Mouse (Mus musculus) ZHBTc4 (cell line): ENCODE results near the gene Adam23.
"Not testable (repeated sequence)": the region's sequence is repeated elsewhere in the genome, so short reads cannot be mapped to it uniquely, and the experiment has no call there.

ENCODE experiments used
- DNase-seq: peaks from one replicate; pipeline ENCODE4 v3.0.0-alpha.2; 2011; ENCODE audit warnings: low read depth, low spot score

The Adam23 gene

DNA sequence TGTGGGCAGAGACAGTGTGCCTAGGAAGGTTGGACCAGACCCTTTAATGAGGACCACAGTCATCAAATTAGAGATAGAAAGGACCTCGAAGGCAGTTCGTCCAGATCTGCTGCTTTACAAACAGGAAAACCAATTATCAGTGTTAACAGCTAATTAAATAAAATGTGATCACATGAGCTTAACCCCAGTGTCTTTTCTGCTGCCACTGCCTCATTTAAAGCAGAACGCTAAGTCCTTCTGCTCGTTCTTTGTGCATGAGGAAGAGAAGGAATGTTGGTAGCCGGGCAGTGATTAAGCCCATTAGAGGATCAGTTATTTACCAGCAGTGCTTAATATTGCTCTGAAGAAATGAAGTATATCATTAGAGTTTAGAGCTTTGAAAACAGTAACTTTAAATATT, 131.1 kb downstream of the Adam23 start:
- DNase-seq: no peak

DNA sequence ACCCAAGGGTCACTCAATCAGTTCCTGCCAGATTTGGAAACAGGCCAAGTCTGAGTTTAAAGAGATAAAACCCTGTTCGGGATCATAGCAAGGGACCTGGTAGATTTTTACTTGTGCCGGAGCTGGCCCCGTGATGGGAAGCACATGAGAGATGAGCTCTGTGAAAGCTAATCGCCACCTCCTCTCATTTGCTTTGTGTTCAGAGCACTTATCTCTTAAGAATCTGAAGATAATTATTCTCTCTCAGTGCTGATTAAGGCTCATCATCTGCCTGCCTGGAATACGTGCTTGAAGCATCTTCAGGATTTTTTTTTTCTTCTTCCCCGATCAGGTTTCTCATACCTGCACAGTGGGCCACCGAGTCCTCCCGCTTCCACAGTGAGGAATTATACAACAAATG, 133.5 kb downstream of the Adam23 start:
- no peak for DNase-seq

DNA sequence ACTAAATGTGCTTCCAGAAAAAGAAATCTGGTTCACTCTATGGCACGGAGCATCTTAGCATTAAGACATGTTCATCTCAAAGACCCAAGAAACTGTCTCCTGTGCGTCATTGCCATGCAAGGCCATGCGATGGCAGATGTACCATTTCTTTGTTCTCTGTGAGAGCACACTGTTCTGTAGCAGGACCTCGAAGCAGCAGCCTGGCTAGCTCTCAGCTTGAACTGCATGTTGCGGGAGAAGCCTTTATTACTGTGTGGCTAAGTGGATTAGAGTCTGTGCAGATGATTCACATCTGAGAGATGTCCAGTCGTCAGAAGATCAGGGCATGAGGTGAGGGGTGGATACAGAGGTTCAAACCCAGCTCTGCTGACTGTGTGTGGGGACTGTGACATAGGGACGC, 141.2 kb downstream of the Adam23 start:
- no peak for DNase-seq

DNA sequence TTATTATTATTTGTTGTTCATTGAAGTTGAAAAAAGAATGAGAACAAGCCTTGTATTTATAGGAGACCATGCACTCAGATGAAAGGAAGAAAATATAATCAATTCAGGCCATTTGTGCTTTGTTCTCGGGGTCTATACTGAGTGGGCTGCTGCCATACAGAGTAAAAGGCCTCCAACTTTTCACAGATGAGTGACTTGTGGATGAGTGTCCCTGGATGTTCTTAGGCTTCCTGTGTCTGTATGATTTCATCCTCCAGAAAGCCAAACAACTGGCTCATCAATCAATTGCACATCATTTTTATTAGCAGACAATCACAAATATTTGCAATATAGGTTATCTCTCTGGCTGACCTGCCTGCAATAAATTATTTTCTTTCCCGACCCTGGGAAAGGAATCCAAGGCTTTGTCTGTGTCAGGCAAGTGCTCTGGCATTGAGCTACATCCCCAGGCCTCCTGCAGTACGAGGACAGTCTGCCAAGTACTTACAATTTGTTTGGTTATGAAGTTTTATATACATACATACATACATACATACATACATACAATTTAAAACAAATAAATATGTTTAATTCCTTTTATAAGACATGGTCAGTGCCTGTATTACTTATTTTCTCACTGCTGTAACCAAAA, 158.3 kb downstream of the Adam23 start:
- no peak for DNase-seq

DNA sequence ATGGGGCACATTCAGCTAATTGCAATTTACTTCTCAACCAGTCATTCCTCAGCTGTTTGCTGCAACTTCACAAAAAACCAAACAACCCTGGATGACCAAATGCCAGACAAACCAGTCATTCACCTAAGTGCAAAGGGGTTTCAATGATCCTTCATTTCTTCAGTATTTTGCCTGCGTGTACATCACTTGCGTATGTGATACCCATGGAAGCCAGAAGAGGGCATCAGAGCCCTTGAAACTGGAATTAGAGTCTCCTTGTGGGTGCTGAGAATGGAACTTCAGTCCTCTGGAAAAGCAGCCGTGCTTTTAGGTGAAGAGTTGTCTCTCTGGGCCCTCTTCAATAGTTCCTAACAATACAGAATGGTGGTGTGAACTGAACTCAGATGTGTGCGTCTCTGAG, 163.9 kb downstream of the Adam23 start:
- peak; percentile 59 for DNase-seq

DNA sequence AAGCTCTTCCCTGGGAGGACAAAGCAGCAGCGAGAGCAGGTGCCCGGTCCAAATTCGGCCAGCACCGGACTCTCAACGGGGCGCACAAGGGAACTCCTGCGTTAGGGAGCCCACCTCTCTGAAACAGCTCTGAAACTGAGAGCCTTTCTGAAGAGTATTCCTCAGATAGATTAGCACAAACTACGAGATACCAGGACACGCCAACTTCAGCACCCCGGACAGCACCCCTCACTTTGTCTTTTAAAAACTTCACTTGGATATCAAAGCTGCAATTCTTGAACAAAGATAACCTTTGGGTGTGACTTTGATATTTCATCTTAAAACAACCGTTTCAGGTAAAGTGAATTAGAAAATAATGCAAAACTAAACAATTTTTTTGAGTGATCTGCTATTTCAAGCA, 168.9 kb downstream of the Adam23 start:
- peak; percentile 71 for DNase-seq

DNA sequence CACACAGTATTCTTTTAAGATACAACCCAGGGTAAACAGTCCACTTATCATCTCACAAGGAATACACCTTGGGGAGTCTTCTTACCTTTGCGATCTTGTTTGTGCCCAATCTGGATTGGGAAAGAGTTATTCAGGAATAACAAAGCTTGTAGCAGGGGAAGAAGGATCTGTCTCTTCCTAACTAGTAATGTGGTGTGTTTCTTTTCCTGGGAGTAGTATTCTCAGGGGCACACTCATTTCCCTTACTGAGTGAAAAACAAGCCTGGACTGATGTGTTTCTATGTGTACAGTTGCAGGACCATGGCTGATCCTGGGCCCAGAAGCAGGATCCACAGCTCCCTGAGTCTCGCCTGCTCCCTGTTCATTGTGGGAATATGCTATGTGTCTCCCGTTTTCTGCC, 170.0 kb downstream of the Adam23 start, which contains the start of gene Gm39653:
Gene Gm39653, plus strand, starts transcription at position 301 of the 400 bp plus-strand sequence.
- no peak for DNase-seq

DNA sequence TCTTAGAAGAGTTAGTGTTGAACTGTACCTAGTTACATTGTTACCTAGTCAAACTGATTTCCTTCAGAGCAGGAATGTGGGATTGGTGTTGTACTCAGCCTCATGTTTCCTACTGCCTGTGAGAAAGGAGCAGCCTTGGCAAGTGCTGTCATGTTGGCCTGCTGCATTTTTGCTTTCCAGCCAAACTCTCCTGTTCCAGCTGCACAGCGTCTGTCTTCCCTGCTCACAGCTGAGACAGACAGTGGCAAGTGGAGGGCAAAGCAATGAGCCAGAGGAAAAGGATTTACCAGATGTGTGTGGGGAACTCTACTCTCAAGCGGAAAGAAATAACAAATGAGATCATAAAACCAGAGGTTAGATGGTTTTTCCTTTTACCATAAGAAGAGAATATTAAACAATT, 182.5 kb downstream of the Adam23 start:
- DNase-seq: no peak

DNA sequence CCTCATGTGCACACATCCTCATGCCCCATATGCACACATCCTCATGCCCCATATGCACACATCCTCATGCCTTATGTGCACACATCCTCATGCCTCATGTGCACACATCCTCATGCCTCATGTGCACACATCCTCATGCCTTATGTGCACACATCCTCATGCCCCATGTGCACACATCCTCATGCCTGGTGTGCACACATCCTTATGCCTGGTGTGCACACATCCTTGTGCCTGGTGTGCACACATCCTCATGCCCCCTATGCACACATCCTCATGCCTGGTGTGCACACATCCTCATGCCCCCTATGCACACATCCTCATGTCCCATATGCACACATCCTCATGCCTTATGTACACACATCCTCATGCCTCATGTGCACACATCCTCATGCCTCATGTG, 184.7 kb downstream of the Adam23 start:
- not testable (repeated sequence) for DNase-seq

DNA sequence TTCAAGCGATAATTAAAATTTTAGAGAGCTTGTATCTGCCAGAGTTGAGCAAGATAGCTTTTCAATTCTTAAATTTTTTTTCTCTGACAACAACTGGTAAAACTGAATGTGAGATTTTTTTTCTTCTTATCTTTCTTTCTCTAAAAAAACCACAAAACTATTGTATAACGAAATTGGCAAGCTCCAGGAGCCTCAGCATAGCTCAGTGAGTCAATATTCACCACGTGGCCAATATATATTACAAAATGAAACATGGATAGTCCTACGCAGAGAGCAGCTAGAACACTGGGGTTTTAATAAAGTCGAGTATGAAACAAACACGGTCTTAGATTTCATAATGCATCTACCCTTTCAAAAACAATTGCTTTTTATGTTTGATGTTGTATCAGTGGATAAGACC, 194.2 kb downstream of the Adam23 start:
- no peak for DNase-seq
